Mouse (Mus musculus) kidney, embryonic 14.5 days (tissue): ENCODE data around the gene Fdps. TPM values are rescaled to one million over a fixed set of nuclear protein-coding genes. Genes with fewer than 3 reads are reported as not detected.
"Not testable (repeated sequence)": the region's sequence is repeated elsewhere in the genome, so short reads cannot be mapped to it uniquely, and the experiment has no call there.

ENCODE experiments used
- ATAC-seq: fragments of 200-750 bp; cut with Nextera tagmentation; 2 replicates; pipeline ENCODE4 v1.8.0; 2017; ENCODE audit warnings: moderate number of reproducible peaks, mild to moderate bottlenecking, moderate TSS enrichment, moderate library complexity; ENCODE audit not compliant: low FRiP score, low TSS enrichment
- H3K27ac ChIP-seq: fragments of 300-500 bp; sonication (generic); 2 replicates; pipeline ENCODE4 v1.5.1; 2014; ENCODE audit warnings: low read depth, mild to moderate bottlenecking, low read length, moderate library complexity, mixed read lengths
- H3K27me3 ChIP-seq: fragments of 300-500 bp; sonication (generic); 2 replicates; pipeline ENCODE4 v1.6.1; 2014; ENCODE audit warnings: mild to moderate bottlenecking, low read length; ENCODE audit not compliant: control insufficient read depth, insufficient read depth
- H3K36me3 ChIP-seq: fragments of 300-500 bp; sonication (generic); 2 replicates; pipeline ENCODE4 v1.6.1; 2014; ENCODE audit warnings: low read length, mixed read lengths; ENCODE audit not compliant: control insufficient read depth, insufficient read depth
- H3K4me1 ChIP-seq: fragments of 300-500 bp; sonication (generic); 2 replicates; pipeline ENCODE4 v1.6.1; 2014; ENCODE audit warnings: low read length, mixed read lengths; ENCODE audit not compliant: control insufficient read depth, insufficient read depth
- H3K4me2 ChIP-seq: fragments of 300-500 bp; sonication (generic); replicated peaks from 2 replicates; pipeline ENCODE4 v1.6.1; 2014; ENCODE audit warnings: low read depth, mild to moderate bottlenecking, low read length
- H3K4me3 ChIP-seq: fragments of 300-500 bp; sonication (generic); 2 replicates; pipeline ENCODE4 v1.5.1; 2014; ENCODE audit warnings: mild to moderate bottlenecking, low read length
- H3K9ac ChIP-seq: fragments of 300-500 bp; sonication (generic); 2 replicates; pipeline ENCODE4 v1.6.1; 2014; ENCODE audit warnings: low read depth, mild to moderate bottlenecking, low read length, moderate library complexity
- H3K9me3 ChIP-seq: fragments of 300-500 bp; sonication (generic); 2 replicates; pipeline ENCODE4 v1.6.1; 2016; ENCODE audit warnings: low read length; ENCODE audit not compliant: control insufficient read depth
- WGBS: fragments of 180-500 bp; shearing (Covaris S2); extraction: QIAGEN DNeasy Blood & Tissue Kit; methylation state at CpG from one replicate; pipeline ENCODE4 v1.1.7; 2014; 5-methylcytosine and 5-hydroxymethylcytosine counted together
- polyA plus RNA-seq: library from polyadenylated mRNA; unstranded; fragments of >200 nt; fragmentation: Nextera tagmentation; extraction: Ambion mirVana; gene quantifications from 2 replicates; pipeline ENCODE4 v1.2.1, GENCODE M21; 2014

The Fdps gene
- polyA plus RNA-seq, 1 experiment from 2014 or later, result 186 TPM

DNA sequence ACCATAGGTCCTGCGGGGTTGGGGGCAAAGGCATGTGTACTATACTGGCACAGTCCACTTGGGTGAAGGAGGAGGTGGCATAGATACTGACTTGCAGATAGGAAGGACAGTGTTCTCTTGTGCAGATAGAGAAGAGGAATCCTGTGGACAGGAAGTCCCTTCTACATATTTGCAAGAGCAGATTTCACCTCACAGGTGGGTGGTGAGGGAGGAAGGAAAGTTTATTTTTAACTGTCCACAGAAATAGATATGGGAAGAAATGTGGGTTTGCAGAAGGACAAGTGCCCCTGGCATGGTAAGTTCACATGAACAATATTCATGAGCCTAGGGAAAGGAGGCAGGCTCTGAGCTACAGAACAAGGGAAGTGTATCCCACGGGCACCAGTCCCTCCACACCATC, 17.6 kb downstream of the Fdps start:
- no peaks in the 10 kb centered on the region for H3K9me3 ChIP-seq
- WGBS, result 79% methylated on average over 2 of the region's 2 CpGs
- peaks cover 3% of the 10 kb centered on the region; the same call in 1 of the 2 replicates for H3K27me3 ChIP-seq
- ATAC-seq, result no peak
- no peak overlapping the region for H3K4me3 ChIP-seq
- peaks cover 11% of the 10 kb centered on the region for H3K36me3 ChIP-seq
- H3K4me2 ChIP-seq, result no peak overlapping the region
- H3K27ac ChIP-seq, result no peak overlapping the region
- peaks cover 10% of the 10 kb centered on the region; the same call in 1 of the 2 replicates for H3K4me1 ChIP-seq
- H3K9ac ChIP-seq, result no peak overlapping the region

DNA sequence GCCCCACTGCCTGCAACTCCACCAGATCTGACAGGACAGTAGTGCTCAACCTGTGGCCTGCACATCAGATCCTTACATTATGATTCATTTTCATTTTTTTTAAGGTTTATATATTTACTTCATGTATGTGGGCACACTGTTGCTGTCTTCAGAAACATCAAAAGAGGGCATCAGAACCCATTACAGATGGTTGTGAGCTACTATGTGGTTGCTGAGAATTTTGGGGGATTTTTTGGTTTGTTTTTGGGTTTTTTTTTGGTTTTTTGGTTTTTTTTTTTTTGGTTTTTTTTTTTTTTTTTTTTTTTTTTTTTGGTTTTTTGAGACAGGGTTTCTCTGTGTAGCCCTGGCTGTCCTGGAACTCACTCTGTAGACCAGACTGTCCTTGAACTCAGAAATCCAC, 19.5 kb downstream of the Fdps start:
- not testable (repeated sequence) for H3K9ac ChIP-seq, H3K4me3 ChIP-seq, H3K4me1 ChIP-seq, H3K27me3 ChIP-seq, ATAC-seq, H3K27ac ChIP-seq, H3K9me3 ChIP-seq, H3K4me2 ChIP-seq
- H3K36me3 ChIP-seq, result peaks cover 24% of the 10 kb centered on the region

DNA sequence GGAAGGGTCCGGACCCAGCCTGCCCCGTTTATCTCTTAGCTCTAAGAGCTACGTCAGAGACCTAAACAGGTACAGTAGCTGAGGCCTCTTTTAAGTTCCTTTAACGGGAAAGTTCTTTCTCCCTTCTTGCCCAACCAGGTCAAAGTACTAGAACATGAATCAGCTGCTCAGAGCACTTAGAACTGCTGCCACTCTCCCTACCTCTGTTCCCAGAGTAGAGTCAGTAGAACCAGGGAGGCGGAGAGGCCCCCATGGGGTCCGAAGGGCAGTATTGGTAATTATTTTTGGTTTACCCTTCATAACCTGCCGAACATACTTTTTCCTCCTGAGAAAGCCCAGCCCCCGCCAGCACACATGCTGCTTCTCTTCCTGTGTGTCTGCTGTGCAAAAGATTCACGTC, 24.4 kb downstream of the Fdps start:
- no peak overlapping the region for H3K27ac ChIP-seq

DNA sequence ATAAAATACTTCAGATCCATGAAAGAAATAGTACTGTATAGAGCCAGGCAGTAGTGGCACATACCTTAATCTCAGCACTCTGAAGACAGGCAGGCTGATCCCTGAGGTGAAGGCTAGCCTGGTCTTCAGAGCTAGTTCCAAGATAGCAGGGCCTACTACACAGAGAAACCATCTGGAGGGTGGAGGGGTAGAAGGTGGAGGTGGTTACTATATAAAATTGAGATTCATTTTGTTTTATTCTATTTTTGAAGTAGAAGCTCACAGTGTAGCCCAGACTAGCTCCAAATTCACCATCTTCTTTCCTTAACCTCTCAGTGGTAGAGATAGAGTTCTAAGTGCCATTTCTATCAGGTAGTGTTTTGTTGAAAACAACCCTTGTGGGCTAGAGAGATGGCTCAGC, 34.5 kb downstream of the Fdps start:
- no peak for ATAC-seq
- H3K9me3 ChIP-seq, result no peaks in the 10 kb centered on the region
- no peaks in the 10 kb centered on the region for H3K4me1 ChIP-seq
- no peak overlapping the region for H3K9ac ChIP-seq
- no peak overlapping the region for H3K4me2 ChIP-seq
- H3K27ac ChIP-seq, result no peak overlapping the region
- H3K36me3 ChIP-seq, result peaks cover 91% of the 10 kb centered on the region
- no peak overlapping the region for H3K4me3 ChIP-seq
- H3K27me3 ChIP-seq, result no peaks in the 10 kb centered on the region

More for the DNA sequence above, 24.4 kb downstream of the Fdps start:
- H3K9me3 ChIP-seq, result no peaks in the 10 kb centered on the region
- no peaks in the 10 kb centered on the region for H3K27me3 ChIP-seq
- no peak overlapping the region for H3K4me3 ChIP-seq
- H3K4me1 ChIP-seq, result no peaks in the 10 kb centered on the region
- no peak overlapping the region for H3K4me2 ChIP-seq
- no peak for ATAC-seq
- WGBS, result 87% methylated on average over 9 of the region's 9 CpGs
- H3K36me3 ChIP-seq, result peaks cover 67% of the 10 kb centered on the region
- no peak overlapping the region for H3K9ac ChIP-seq

DNA sequence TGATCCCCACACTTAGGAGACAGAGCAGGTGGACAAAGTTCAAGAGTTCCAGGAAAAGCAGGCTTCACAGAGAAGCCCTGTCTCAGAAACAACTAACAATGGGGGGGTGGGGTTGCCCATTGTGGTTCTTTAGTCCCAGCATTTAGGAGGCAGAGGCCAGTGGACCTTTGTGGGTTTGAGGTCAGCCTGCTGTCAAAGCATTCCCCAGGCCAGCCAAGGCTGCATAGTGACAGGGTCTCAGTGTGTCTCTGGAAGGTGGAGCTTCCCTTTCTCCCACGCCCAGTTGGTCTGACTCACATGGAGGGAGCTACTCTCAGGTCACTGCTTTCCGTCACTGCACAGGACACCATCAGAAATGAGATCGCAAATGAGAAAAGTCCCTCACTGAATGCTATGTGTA, 40.1 kb downstream of the Fdps start:
- Histone ChIP-seq H3K9ac (no peak overlapping the region), H3K4me3 (no peak overlapping the region), H3K27ac (no peak overlapping the region), H3K27me3 (no peaks in the 10 kb centered on the region), H3K36me3 (peaks cover 93% of the 10 kb centered on the region), H3K9me3 (no peaks in the 10 kb centered on the region), H3K4me1 (no peaks in the 10 kb centered on the region), H3K4me2 (no peak overlapping the region)
- no peak for ATAC-seq
- WGBS, result 79% methylated on average over 3 of the region's 3 CpGs

DNA sequence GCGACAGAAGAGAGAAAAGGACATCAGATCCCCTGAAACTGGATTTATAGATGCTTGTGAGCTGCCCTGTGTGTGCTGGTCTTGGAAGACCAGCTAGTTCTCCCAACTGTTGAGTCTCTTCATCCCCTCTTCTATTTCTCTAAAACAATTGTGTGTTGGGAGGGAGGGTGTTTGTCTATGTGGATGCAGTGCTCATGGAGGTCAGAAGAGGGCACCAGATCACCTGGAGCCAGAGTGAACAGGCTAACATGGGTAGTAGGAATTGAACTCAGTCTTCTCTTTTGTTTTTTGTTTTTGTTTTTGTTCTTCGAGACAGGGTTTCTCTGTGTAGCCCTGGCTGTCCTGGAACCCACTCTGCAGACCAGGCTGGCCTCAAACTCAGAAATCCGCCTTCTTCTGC, 43.0 kb downstream of the Fdps start:
- Histone ChIP-seq H3K27me3 (no peaks in the 10 kb centered on the region), H3K9ac (no peak overlapping the region), H3K4me2 (no peak overlapping the region), H3K4me1 (no peaks in the 10 kb centered on the region), H3K9me3 (no peaks in the 10 kb centered on the region), H3K4me3 (no peak overlapping the region), H3K27ac (no peak overlapping the region), H3K36me3 (peaks cover 94% of the 10 kb centered on the region)
- 82% methylated on average over 3 of the region's 3 CpGs for WGBS
- no peak for ATAC-seq

DNA sequence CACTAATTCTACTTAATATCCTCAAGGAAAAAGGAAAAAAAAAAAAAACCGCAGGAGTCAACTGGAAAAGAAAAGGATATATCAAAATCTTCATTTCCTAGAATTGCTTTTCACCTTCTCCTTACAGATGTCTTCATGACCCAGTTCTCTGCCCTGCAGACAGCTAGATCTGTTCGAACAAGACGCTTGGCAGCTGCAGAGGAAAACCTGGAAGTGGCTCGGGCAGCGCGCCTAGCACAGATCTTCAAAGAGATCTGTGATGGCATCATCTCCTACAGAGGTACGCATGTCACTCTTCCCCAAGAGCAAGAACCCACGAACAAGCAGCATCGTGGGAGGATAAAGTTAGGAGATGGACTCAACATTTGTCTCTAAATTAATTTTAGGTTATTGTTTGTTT, 43.4 kb downstream of the Fdps start:
- Histone ChIP-seq H3K4me3 (no peak overlapping the region), H3K4me1 (no peaks in the 10 kb centered on the region), H3K27ac (no peak overlapping the region), H3K4me2 (no peak overlapping the region), H3K9ac (no peak overlapping the region), H3K9me3 (no peaks in the 10 kb centered on the region), H3K36me3 (peaks cover 93% of the 10 kb centered on the region), H3K27me3 (no peaks in the 10 kb centered on the region)
- 95% methylated on average over 9 of the region's 9 CpGs for WGBS
- no peak for ATAC-seq

Other genes with a start within 250 kb of the Fdps start
- gene Msto1, start 188.0 kb downstream of the Fdps start, polyA plus RNA-seq, result 40.9 and 63.2 TPM in 2 replicates
- 20.0 and 27.2 TPM in 2 replicates for gene Ash1l, start 151.3 kb downstream of the Fdps start, polyA plus RNA-seq
- 149 and 160 TPM in 2 replicates for gene Dap3, start 150.8 kb downstream of the Fdps start, polyA plus RNA-seq
- 12.5 and 16.7 TPM in 2 replicates for gene Rusc1, start 8.6 kb downstream of the Fdps start, polyA plus RNA-seq
- gene Gm43738, start 860 bp downstream of the Fdps start, polyA plus RNA-seq, result not detected in 2 replicates
- 1.3 and 1.5 TPM in 2 replicates for gene Pklr, start 34.2 kb upstream of the Fdps start, polyA plus RNA-seq
- gene Hcn3, start 58.2 kb upstream of the Fdps start, polyA plus RNA-seq, result 0.49 and 0.73 TPM in 2 replicates
- 33.8 and 35.1 TPM in 2 replicates for gene Clk2, start 62.8 kb upstream of the Fdps start, polyA plus RNA-seq
- gene Scamp3, start 75.5 kb upstream of the Fdps start, polyA plus RNA-seq, result 84.6 and 107 TPM in 2 replicates
- 34.5 and 49.3 TPM in 2 replicates for gene Fam189b, start 81.2 kb upstream of the Fdps start, polyA plus RNA-seq
- 32.0 and 37.4 TPM in 2 replicates for gene Gba, start 101.0 kb upstream of the Fdps start, polyA plus RNA-seq
- gene Thbs3, start 113.2 kb upstream of the Fdps start, polyA plus RNA-seq, result 12.5 and 13.2 TPM in 2 replicates
- 217 and 259 TPM in 2 replicates for gene Mtx1, start 125.1 kb upstream of the Fdps start, polyA plus RNA-seq
- 8.0 and 13.6 TPM in 2 replicates for gene Muc1, start 127.1 kb upstream of the Fdps start, polyA plus RNA-seq
- 321 and 407 TPM in 2 replicates for gene Krtcap2, start 144.0 kb upstream of the Fdps start, polyA plus RNA-seq
- 2.8 and 3.6 TPM in 2 replicates for gene Trim46, start 144.3 kb upstream of the Fdps start, polyA plus RNA-seq
- gene Dpm3, start 157.4 kb upstream of the Fdps start, polyA plus RNA-seq, result 134 and 200 TPM in 2 replicates
- gene Slc50a1, start 168.6 kb upstream of the Fdps start, polyA plus RNA-seq, result 55.1 and 64.1 TPM in 2 replicates
- gene Efna1, start 179.2 kb upstream of the Fdps start, polyA plus RNA-seq, result 45.4 and 58.8 TPM in 2 replicates
- gene Efna3, start 221.0 kb upstream of the Fdps start, polyA plus RNA-seq, result 9.7 and 10.1 TPM in 2 replicates
- gene Efna4, start 236.1 kb upstream of the Fdps start, polyA plus RNA-seq, result 30.1 and 36.6 TPM in 2 replicates
- 35.9 and 47.1 TPM in 2 replicates for gene Adam15, start 248.0 kb upstream of the Fdps start, polyA plus RNA-seq